Mouse (Mus musculus) monocyte, adult 59 days (primary cell): ENCODE data around the gene Efna4. TPM values are rescaled to one million over a fixed set of nuclear protein-coding genes. Genes with fewer than 3 reads are reported as not detected.

ENCODE experiments used
- total RNA-seq, 2 experiments: library from RNA; stranded (reverse); gene quantifications; one replicate each; pipeline ENCODE4 v1.2.4; 2023

Efna4 gene
- total RNA-seq: not detected

DNA sequence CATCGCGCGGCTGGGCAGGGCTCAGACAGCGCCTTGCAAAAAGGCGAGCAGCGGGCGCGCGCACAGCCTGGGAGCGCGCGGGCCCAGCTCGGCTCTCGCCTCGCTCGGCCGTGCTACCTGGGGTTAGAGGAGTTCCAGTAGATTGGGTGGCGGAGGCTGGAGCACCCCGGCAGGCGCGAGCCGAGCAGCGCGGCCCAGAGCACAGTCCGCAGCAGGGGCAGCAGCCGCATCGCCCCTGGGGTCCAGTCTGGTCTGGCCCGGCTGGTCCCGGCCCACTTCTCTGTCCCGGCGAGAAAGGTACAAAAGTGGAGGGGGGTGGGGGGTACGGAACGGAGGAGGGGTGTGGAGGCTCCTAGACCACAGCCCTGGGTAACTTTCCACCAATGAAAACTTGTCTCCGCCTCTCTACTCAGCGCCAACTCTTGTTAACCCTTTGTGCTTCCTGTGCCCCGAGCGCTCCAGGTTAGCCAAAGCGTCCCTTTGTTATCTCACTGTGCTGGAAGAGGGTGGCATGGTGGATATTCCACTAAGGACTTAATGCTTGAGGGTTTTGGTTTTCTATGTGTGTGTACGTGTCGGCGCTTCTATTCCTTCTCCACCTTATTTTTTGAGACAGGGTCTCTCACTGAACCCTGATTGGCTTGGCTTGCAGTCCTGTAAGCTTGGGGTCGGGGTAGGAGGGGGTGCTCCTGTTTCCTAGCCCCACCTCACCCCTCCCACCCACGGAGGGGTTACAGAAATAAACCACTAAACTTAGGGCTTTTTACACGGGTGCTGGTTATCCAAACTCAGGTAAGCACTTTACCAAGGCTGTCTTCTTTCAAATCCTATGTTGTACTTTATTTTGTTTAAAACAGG, at the start of gene Efna4:
Gene Efna4, minus strand, starts transcription at position 308 of the 858 bp plus-strand sequence.

DNA sequence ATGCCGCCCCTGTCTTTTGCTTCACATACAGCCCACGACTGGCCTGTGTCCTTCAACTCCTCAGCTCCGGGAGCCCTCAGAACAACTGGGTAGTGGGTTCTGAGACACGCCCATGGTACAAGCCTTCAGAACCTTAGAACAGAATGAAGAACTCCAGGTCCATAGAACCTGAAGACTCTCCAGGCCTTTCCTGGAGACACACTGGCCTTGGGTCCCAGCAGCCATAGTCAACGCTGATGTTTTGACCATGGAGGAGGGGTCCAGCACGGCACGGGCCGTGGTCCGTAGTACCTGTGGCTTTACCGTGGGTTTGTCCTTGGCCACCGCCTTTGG, 27.3 kb upstream of the Efna4 start, which contains the start of gene Dcst1:
Gene Dcst1, minus strand, starts transcription at position 101 of the 333 bp plus-strand sequence.

DNA sequence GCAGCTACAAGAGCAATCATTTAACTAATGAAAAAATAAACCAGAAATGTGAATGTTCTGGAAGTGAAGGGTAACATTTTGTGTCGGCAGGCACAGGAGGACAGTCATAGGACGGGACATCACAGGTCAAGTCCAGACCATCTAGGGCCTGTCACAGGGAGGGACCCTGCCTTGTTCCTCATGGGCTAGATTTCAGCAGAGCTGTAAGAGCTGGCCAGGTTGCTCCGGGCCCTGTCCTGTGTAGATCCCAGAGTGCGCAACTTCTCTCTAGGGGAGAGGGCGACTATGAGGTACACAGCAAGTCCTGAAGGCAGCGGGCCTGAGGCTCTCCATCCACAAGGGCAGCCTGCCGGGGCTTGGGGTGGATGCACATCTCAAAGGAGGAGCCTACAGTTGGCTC, 23.8 kb upstream of the Efna4 start, which contains the start of gene Dcst2:
Gene Dcst2, plus strand, starts transcription at position 301 of the 400 bp plus-strand sequence.

DNA sequence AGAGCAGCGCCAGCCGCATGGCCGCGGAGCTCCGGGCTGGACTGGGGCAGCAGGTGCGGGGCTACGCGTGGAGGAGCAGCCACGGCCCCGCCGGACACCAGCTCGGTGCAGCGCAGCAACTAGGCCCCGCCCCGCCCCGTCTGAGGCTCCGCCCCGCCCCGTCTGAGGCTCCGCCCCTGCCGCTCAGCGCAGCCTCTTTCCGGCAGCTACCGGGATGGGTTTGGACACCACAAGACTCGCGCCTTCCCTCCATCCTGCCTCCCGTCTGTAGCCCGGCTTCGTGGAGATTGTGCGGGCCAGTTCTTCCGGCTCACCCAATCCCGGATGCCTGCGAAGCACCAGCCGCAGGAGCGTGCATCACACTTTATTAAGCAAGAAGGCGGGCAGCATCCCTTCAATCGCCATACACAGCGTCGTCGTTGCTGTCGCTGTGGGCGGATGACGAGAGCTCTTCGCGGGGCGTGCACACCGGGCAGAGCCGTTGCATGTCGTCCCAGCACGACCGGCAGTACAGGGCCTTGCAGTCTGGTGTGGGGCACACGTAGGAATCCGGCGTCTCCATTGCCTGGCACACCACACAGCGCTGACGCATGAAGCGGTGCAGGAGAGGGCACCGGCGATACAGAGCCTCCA, 12.2 kb upstream of the Efna4 start, which contains the start of gene Adam15:
Gene Adam15, minus strand, starts transcription at position 128 of the 633 bp plus-strand sequence.

DNA sequence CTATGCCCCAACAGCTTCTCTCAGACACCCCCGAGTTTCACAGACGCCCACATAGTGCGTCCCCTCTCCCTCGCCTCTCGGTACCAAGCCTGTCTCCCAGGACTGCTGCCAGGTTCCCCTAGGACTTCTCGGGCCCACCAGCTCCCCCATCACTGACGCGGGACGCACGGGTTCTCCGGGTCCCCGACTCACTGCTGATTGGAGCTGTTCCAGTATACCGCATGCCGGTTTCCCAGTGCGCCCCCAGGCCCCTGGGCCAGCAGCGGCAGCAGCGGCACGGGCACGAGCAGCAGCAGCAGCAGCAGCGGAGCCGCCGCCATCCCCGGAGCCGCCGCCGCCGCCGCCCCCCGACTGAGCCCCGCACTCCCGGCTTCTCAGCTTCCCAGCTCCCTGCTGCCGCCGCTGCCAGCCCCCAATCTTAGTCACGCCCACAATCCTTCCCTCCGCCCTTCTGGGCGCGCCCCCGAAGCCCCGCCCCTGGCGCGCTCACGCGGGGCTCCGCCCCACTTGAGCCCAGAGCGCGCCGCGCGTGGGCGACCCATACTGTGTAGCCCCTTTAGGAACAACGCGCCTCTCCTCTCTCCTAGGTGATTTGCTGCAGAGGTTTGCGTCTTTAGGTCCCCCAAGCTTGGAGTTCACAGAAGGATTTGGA, 15.2 kb downstream of the Efna4 start, which contains the start of gene Efna3:
Gene Efna3, minus strand, starts transcription at position 452 of the 652 bp plus-strand sequence.

Other genes starting within 250 kb of the Efna4 start
- 10 to 100 TPM; 32.8 to 34.0 TPM for gene Rusc1, start 244.7 kb downstream of the Efna4 start, total RNA-seq
- not detected for gene Gm43738, start 236.9 kb downstream of the Efna4 start, total RNA-seq
- 10 to 100 TPM; 34.8 to 48.9 TPM for gene Fdps, start 236.1 kb downstream of the Efna4 start, total RNA-seq
- gene Pklr, start 201.9 kb downstream of the Efna4 start, total RNA-seq: not detected
- gene Hcn3, start 177.8 kb downstream of the Efna4 start, total RNA-seq: under 1 TPM in 1 of 2 experiments, not detected in 1; 0.31 TPM
- 10 to 100 TPM; 79.1 to 83.2 TPM for gene Clk2, start 173.2 kb downstream of the Efna4 start, total RNA-seq
- 10 to 100 TPM; 82.3 TPM for gene Scamp3, start 160.6 kb downstream of the Efna4 start, total RNA-seq
- 10 to 100 TPM; 12.2 to 13.0 TPM for gene Fam189b, start 154.9 kb downstream of the Efna4 start, total RNA-seq
- gene Gba, start 135.1 kb downstream of the Efna4 start, total RNA-seq: 100 to 1,000 TPM; 109 to 114 TPM
- gene Thbs3, start 122.8 kb downstream of the Efna4 start, total RNA-seq: 1 to 10 TPM; 5.2 to 6.8 TPM
- 10 to 100 TPM; 84.0 to 86.7 TPM for gene Mtx1, start 110.9 kb downstream of the Efna4 start, total RNA-seq
- not detected for gene Muc1, start 109.0 kb downstream of the Efna4 start, total RNA-seq
- gene Krtcap2, start 92.1 kb downstream of the Efna4 start, total RNA-seq: 100 to 1,000 TPM in 1 of 2 experiments, 10 to 100 TPM in 1; 82.1 to 104 TPM
- 1 to 10 TPM in 1 of 2 experiments, under 1 TPM in 1; 0.18 to 1.1 TPM for gene Trim46, start 91.7 kb downstream of the Efna4 start, total RNA-seq
- 10 to 100 TPM; 65.3 to 74.1 TPM for gene Dpm3, start 78.7 kb downstream of the Efna4 start, total RNA-seq
- gene Slc50a1, start 67.5 kb downstream of the Efna4 start, total RNA-seq: 10 to 100 TPM; 49.4 to 58.0 TPM
- gene Efna1, start 56.9 kb downstream of the Efna4 start, total RNA-seq: under 1 TPM in 1 of 2 experiments, not detected in 1; 0.55 TPM
- not detected for gene Efna3, start 15.1 kb downstream of the Efna4 start, total RNA-seq
- 100 to 1,000 TPM; 163 to 179 TPM for gene Adam15, start 12.0 kb upstream of the Efna4 start, total RNA-seq
- gene Dcst2, start 23.9 kb upstream of the Efna4 start, total RNA-seq: not detected
- gene Dcst1, start 27.2 kb upstream of the Efna4 start, total RNA-seq: not detected
- gene Zbtb7b, start 56.7 kb upstream of the Efna4 start, total RNA-seq: 100 to 1,000 TPM; 130 to 146 TPM
- not detected for gene Lenep, start 64.8 kb upstream of the Efna4 start, total RNA-seq
- gene Flad1, start 73.8 kb upstream of the Efna4 start, total RNA-seq: 10 to 100 TPM; 20.0 to 28.1 TPM
- 1 to 10 TPM; 6.1 to 6.2 TPM for gene Cks1b, start 80.4 kb upstream of the Efna4 start, total RNA-seq
- gene Shc1, start 80.4 kb upstream of the Efna4 start, total RNA-seq: 100 to 1,000 TPM; 110 to 117 TPM
- 10 to 100 TPM; 47.6 to 47.8 TPM for gene Pygo2, start 92.2 kb upstream of the Efna4 start, total RNA-seq
- 100 to 1,000 TPM; 114 to 127 TPM for gene Pbxip1, start 98.7 kb upstream of the Efna4 start, total RNA-seq
- gene Pmvk, start 116.5 kb upstream of the Efna4 start, total RNA-seq: 10 to 100 TPM; 11.1 to 16.8 TPM
- gene Kcnn3, start 182.1 kb upstream of the Efna4 start, total RNA-seq: under 1 TPM; 0.12 to 0.21 TPM